Mouse (Mus musculus): ENCODE measurements at regions not wholly inside any gene's neighbourhood (a gene's known extent, or its start where the extent isn't known, plus 50 kb on each side); places are given as distances from the start of the nearest gene placed in this dataset.

GRCm38 (mm10) chr11:38291289-38291688, 1055.5 kb upstream of the Tenm2 start:
- no peak for DNase-seq (ENCODE audit: low spot score)
- Histone ChIP-seq H3K4me2 (ENCODE audit: low read depth, low read length) (no peak overlapping the region), H3K9me3 (replicated peaks; ENCODE audit: control insufficient read depth, low read length) (no peaks in the 10 kb centered on the region), H3K36me3 (replicated peaks; ENCODE audit: control insufficient read depth, insufficient read depth, low read depth, low read length) (no peaks in the 10 kb centered on the region), H3K4me3 (ENCODE audit: low read depth, low read length) (no peak overlapping the region), H3K9ac (replicated peaks; ENCODE audit: low read length) (no peak overlapping the region), H3K27ac (replicated peaks; ENCODE audit: low read depth, low read length) (no peak overlapping the region), H3K27me3 (ENCODE audit: control insufficient read depth, insufficient read depth, low read length) (no peaks in the 10 kb centered on the region), H3K4me1 (ENCODE audit: control insufficient read depth, insufficient read depth, low read length) (no peaks in the 10 kb centered on the region)
- no peak for ATAC-seq (replicated peaks; ENCODE audit: insufficient number of reproducible peaks, low FRiP score, low TSS enrichment, low read depth)
- WGBS = 78% methylated on average over 3 of the region's 3 CpGs

GRCm38 (mm10) chr11:38280961-38281360, 1045.2 kb upstream of the Tenm2 start:
- H3K27me3 ChIP-seq (ENCODE audit: control insufficient read depth, insufficient read depth, low read length) = no peaks in the 10 kb centered on the region
- no peak overlapping the region for H3K9ac ChIP-seq (replicated peaks; ENCODE audit: low read length)
- 84% methylated on average over 2 of the region's 2 CpGs for WGBS
- no peaks in the 10 kb centered on the region for H3K4me1 ChIP-seq (ENCODE audit: control insufficient read depth, insufficient read depth, low read length)
- no peaks in the 10 kb centered on the region for H3K9me3 ChIP-seq (replicated peaks; ENCODE audit: control insufficient read depth, low read length)
- H3K27ac ChIP-seq (replicated peaks; ENCODE audit: low read depth, low read length) = no peak overlapping the region
- H3K4me3 ChIP-seq (ENCODE audit: low read depth, low read length) = no peak overlapping the region
- no peak overlapping the region for H3K4me2 ChIP-seq (ENCODE audit: low read depth, low read length)
- DNase-seq (ENCODE audit: low spot score) = no peak
- ATAC-seq (replicated peaks; ENCODE audit: insufficient number of reproducible peaks, low FRiP score, low TSS enrichment, low read depth) = no peak
- H3K36me3 ChIP-seq (replicated peaks; ENCODE audit: control insufficient read depth, insufficient read depth, low read depth, low read length) = no peaks in the 10 kb centered on the region
